Mouse (Mus musculus) megakaryocyte, embryonic 14.5 days (primary cell): ENCODE measurements around the gene Vps53.

Experiments used
- FLI1 ChIP-seq: IDR thresholded peaks from 2 replicates; pipeline ENCODE4 v1.6.1; 2012; ENCODE audit warnings: low read length, inconsistent platforms, mixed read lengths
- GATA1 ChIP-seq: IDR thresholded peaks from 3 replicates; pipeline ENCODE4 v1.6.1; 2012; ENCODE audit warnings: mixed read lengths, low read length, inconsistent platforms, borderline replicate concordance

- TF ChIP-seq GATA1, result no peak
- TF ChIP-seq FLI1, result no peak
Measured at GRCm38 (mm10) chr11:76170207-76170606, 9.2 kb downstream of the Vps53 start.
